Mouse (Mus musculus): ENCODE measurements at regions not wholly inside any gene's neighbourhood (a gene's known extent, or its start where the extent isn't known, plus 50 kb on each side); places are given as distances from the start of the nearest gene placed in this dataset.
A peak's percentile ranks its signal among the peaks of the same experiment; 100 is the strongest.

DNA sequence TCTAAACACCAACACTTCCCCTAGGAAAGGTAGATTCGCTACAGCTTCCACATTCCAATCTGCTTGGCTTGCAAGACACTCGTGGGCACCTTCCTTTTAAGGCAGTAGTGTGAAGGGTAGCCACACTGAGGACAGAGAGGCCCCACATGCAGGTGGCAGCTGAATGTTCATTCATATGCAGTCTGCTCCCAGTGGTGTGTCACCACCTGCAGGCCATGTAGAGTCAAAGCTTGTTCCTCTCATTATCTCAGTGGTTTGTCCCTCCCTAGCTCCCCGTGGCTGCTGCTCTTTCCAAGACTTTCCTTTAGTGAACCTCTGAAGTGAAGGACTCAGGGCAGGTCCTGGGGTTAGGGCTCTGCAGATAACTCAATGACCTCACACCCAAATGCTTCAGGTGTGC, 121.4 kb downstream of the Cyp26b1 start:
- no peak for DNase-seq (ENCODE audit: low spot score)
- Histone ChIP-seq H3K4me2 (ENCODE audit: low read length) (no peak overlapping the region), H3K27ac (no peak overlapping the region), H3K4me3 (replicated peaks; ENCODE audit: low read depth, low read length) (no peak overlapping the region), H3K36me3 (ENCODE audit: insufficient read depth, low read length) (no peaks in the 10 kb centered on the region), H3K27me3 (ENCODE audit: insufficient read depth, low read length) (no peaks in the 10 kb centered on the region), H3K4me1 (replicated peaks; ENCODE audit: insufficient read depth, low read length) (peaks cover 4% of the 10 kb centered on the region; the same call in 1 of the 2 replicates), H3K9ac (ENCODE audit: low read depth, low read length) (no peak overlapping the region), H3K9me3 (replicated peaks; ENCODE audit: low read length) (no peaks in the 10 kb centered on the region)
- no peak for ATAC-seq (replicated peaks; ENCODE audit: low FRiP score, low read depth)
- WGBS, result 39% methylated on average over 3 of the region's 3 CpGs
- TF ChIP-seq CTCF (IDR thresholded peaks at IDR 0.05; ENCODE audit: low read depth), result peak; percentile 40; the same call in 1 of the 2 replicates

DNA sequence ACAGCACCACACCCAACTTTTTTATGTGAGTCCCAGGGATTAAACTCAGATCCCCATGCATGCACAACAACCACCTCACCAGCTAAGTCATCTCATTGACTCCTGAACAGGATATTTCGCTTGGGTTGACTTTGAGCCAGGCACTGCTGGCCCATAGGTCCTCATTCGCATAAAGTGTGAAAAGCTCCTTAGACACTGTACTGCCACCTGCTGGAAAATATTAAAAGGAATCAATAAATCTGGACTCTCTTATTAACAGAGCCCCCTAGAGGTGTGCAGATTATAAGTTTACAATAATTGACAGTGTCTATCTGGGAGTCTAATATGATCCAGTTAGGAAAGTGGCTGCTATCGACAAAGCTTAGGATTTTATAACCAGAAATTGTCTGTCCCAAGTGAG, 126.4 kb downstream of the Cyp26b1 start:
- DNase-seq (ENCODE audit: low spot score), result no peak
- ATAC-seq (replicated peaks; ENCODE audit: low FRiP score, low read depth), result no peak
- H3K36me3 ChIP-seq (ENCODE audit: insufficient read depth, low read length), result no peaks in the 10 kb centered on the region
- H3K4me1 ChIP-seq (replicated peaks; ENCODE audit: insufficient read depth, low read length), result no peaks in the 10 kb centered on the region
- no peak overlapping the region for H3K27ac ChIP-seq
- no peak overlapping the region for H3K4me3 ChIP-seq (replicated peaks; ENCODE audit: low read depth, low read length)
- 86% methylated on average over 3 of the region's 3 CpGs for WGBS
- no peak overlapping the region for H3K9ac ChIP-seq (ENCODE audit: low read depth, low read length)
- no peaks in the 10 kb centered on the region for H3K9me3 ChIP-seq (replicated peaks; ENCODE audit: low read length)
- H3K27me3 ChIP-seq (ENCODE audit: insufficient read depth, low read length), result no peaks in the 10 kb centered on the region
- H3K4me2 ChIP-seq (ENCODE audit: low read length), result no peak overlapping the region
- TF ChIP-seq CTCF (IDR thresholded peaks at IDR 0.05; ENCODE audit: low read depth), result peak; percentile 30; the same call in 1 of the 2 replicates

DNA sequence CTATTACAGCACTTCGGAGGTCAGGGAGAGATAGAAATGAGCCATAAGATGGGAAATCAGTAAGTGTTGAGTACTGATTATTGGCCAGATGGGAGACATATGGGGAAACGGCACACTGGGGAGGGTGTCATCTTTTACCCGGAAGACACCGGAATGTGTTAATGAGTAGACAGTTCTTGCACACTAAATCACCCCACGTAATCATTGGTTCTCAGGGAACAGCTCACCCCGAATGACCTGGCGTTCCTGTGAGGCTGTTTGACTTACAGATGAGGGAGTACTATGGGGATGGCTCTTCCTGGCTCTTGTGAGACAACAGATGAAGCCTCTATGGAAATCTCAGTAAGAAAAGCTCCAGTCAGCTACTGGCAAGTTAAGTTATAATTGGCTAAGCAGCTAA, 127.5 kb downstream of the Cyp26b1 start:
- H3K4me2 ChIP-seq (ENCODE audit: low read length), result no peak overlapping the region
- no peak for TF ChIP-seq CTCF (IDR thresholded peaks at IDR 0.05; ENCODE audit: low read depth)
- H3K36me3 ChIP-seq (ENCODE audit: insufficient read depth, low read length), result no peaks in the 10 kb centered on the region
- H3K27ac ChIP-seq, result no peak overlapping the region
- no peaks in the 10 kb centered on the region for H3K4me1 ChIP-seq (replicated peaks; ENCODE audit: insufficient read depth, low read length)
- H3K27me3 ChIP-seq (ENCODE audit: insufficient read depth, low read length), result no peaks in the 10 kb centered on the region
- H3K9ac ChIP-seq (ENCODE audit: low read depth, low read length), result no peak overlapping the region
- no peak overlapping the region for H3K4me3 ChIP-seq (replicated peaks; ENCODE audit: low read depth, low read length)
- no peaks in the 10 kb centered on the region for H3K9me3 ChIP-seq (replicated peaks; ENCODE audit: low read length)
- 42% methylated on average over 7 of the region's 7 CpGs for WGBS
- DNase-seq (ENCODE audit: low spot score) (no peak), ATAC-seq (replicated peaks; ENCODE audit: low FRiP score, low read depth) (no peak)

DNA sequence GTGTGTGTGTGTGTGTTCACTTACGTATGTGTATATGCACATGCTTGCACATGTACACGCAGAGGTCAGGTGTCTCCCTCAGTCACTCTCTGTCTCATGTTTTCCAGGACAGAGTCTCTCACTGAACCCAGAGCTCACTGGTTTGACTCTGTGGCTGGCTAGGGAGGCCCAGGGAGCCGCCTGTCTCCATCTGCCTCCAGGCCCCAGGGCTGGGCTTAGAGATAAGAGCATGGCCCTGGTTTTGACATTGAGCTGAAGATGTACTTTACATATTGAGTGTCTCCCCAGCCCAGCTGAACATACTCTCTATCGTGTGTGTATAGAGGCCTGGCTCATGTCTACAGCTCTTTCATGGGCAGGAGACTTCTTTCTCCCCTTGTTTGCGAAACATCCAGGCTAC, 128.1 kb downstream of the Cyp26b1 start:
- Histone ChIP-seq H3K4me2 (ENCODE audit: low read length) (no peak overlapping the region), H3K4me1 (replicated peaks; ENCODE audit: insufficient read depth, low read length) (no peaks in the 10 kb centered on the region), H3K9ac (ENCODE audit: low read depth, low read length) (no peak overlapping the region), H3K27me3 (ENCODE audit: insufficient read depth, low read length) (no peaks in the 10 kb centered on the region), H3K4me3 (replicated peaks; ENCODE audit: low read depth, low read length) (no peak overlapping the region), H3K36me3 (ENCODE audit: insufficient read depth, low read length) (no peaks in the 10 kb centered on the region), H3K27ac (no peak overlapping the region), H3K9me3 (replicated peaks; ENCODE audit: low read length) (no peaks in the 10 kb centered on the region)
- no peak for DNase-seq (ENCODE audit: low spot score)
- TF ChIP-seq CTCF (IDR thresholded peaks at IDR 0.05; ENCODE audit: low read depth), result no peak
- 87% methylated on average over 5 of the region's 5 CpGs for WGBS
- no peak for ATAC-seq (replicated peaks; ENCODE audit: low FRiP score, low read depth)

DNA sequence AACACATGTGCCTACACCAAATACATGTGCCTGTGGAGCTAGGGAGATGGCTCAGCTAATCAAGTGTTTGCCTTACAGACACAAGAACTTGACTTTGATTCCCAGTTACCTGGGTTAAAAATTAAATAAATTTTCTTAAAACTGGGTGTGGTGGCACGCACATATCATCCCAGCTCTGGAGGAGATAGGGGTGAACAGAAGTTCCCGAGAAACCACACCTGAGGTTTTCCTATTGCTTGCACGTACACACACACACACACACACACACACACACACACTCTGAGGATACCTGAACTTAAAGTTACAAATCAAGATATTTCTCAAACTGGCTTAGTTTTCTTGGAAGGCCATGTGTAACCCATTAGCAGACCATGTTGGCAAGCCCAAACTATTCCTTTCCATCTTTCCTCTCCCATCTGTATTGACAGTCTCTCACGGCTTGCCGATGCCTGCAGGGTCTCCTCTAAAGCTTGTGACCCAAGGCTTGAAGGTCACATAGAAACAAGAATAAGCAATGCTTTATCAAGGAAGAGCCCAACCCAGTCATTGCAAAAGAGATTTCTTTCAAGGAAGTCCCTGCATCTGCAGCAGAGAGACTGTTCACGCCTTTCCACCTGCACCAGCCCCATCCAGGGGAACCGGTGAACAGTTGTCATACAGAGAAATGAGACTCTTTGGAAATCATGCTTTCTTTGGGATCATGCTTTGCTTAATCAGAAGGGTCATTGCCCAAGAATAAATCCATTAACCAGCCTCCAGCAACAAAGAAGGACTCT, 129.9 kb downstream of the Cyp26b1 start:
- H3K4me1 ChIP-seq (replicated peaks; ENCODE audit: insufficient read depth, low read length), result no peaks in the 10 kb centered on the region
- H3K9ac ChIP-seq (ENCODE audit: low read depth, low read length), result no peak overlapping the region
- no peak overlapping the region for H3K4me3 ChIP-seq (replicated peaks; ENCODE audit: low read depth, low read length)
- whole genome bisulfite sequencing, result 90% methylated on average over 7 of the region's 7 CpGs
- no peaks in the 10 kb centered on the region for H3K27me3 ChIP-seq (ENCODE audit: insufficient read depth, low read length)
- no peaks in the 10 kb centered on the region for H3K36me3 ChIP-seq (ENCODE audit: insufficient read depth, low read length)
- no peaks in the 10 kb centered on the region for H3K9me3 ChIP-seq (replicated peaks; ENCODE audit: low read length)
- DNase-seq (ENCODE audit: low spot score) (no peak), ATAC-seq (replicated peaks; ENCODE audit: low FRiP score, low read depth) (no peak)
- no peak for TF ChIP-seq CTCF (IDR thresholded peaks at IDR 0.05; ENCODE audit: low read depth)
- no peak overlapping the region for H3K27ac ChIP-seq
- H3K4me2 ChIP-seq (ENCODE audit: low read length), result no peak overlapping the region

DNA sequence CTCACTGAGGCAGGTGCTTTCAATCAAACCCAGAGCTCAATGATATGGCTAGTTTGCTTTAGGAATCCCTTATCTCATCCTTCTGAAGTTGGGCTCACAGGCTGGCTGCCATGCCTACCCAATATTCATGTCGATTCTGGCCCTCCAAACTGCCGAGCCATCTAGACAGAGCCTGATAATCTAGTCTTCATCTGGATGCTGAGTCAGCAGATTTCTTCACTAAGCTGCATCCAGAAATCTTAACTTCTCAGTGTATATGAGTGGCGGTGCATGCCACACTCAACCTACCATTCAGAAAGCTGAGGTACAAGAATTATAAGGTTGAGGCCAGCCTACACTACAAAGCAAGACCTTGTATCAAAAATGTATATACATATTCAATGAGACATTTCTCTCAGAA, 136.9 kb downstream of the Cyp26b1 start:
- no peak for ATAC-seq (replicated peaks; ENCODE audit: low FRiP score, low read depth)
- Histone ChIP-seq H3K36me3 (ENCODE audit: insufficient read depth, low read length) (no peaks in the 10 kb centered on the region), H3K27me3 (ENCODE audit: insufficient read depth, low read length) (no peaks in the 10 kb centered on the region), H3K9me3 (replicated peaks; ENCODE audit: low read length) (no peaks in the 10 kb centered on the region), H3K9ac (ENCODE audit: low read depth, low read length) (no peak overlapping the region), H3K4me3 (replicated peaks; ENCODE audit: low read depth, low read length) (no peak overlapping the region), H3K4me1 (replicated peaks; ENCODE audit: insufficient read depth, low read length) (no peaks in the 10 kb centered on the region), H3K4me2 (ENCODE audit: low read length) (no peak overlapping the region), H3K27ac (no peak overlapping the region)
- DNase-seq (ENCODE audit: low spot score), result no peak
- WGBS, result 88% methylated on average over 3 of the region's 3 CpGs
- TF ChIP-seq CTCF (IDR thresholded peaks at IDR 0.05; ENCODE audit: low read depth), result no peak

DNA sequence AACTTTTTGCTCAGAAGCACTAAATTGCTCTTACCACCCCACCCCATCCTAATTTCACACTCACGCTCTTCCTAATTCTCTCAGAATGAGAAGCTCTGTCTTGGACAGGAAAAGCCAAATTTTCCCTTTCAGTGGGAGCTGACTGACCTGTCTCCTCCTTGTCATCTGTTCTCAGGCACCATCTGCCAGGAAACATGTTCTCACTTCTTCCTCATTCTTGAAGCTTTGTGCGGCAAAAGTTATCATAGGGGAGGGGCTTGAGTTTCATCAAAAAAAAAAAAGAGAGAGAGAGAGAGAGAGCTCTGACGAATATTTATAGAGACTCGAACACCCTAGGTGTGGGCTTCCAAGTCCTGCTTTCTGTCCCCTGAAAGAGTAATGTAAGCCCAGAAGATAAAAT, 148.6 kb downstream of the Cyp26b1 start:
- H3K4me2 ChIP-seq (ENCODE audit: low read length), result no peak overlapping the region
- WGBS, result 52% methylated on average over 4 of the region's 4 CpGs
- H3K9ac ChIP-seq (ENCODE audit: low read depth, low read length), result no peak overlapping the region
- no peak for ATAC-seq (replicated peaks; ENCODE audit: low FRiP score, low read depth)
- no peak overlapping the region for H3K27ac ChIP-seq
- no peak for TF ChIP-seq CTCF (IDR thresholded peaks at IDR 0.05; ENCODE audit: low read depth)
- no peak for DNase-seq (ENCODE audit: low spot score)
- no peaks in the 10 kb centered on the region; the same call in 1 of the 2 replicates for H3K27me3 ChIP-seq (ENCODE audit: insufficient read depth, low read length)
- no peaks in the 10 kb centered on the region for H3K9me3 ChIP-seq (replicated peaks; ENCODE audit: low read length)
- no peaks in the 10 kb centered on the region for H3K36me3 ChIP-seq (ENCODE audit: insufficient read depth, low read length)
- no peaks in the 10 kb centered on the region for H3K4me1 ChIP-seq (replicated peaks; ENCODE audit: insufficient read depth, low read length)
- H3K4me3 ChIP-seq (replicated peaks; ENCODE audit: low read depth, low read length), result no peak overlapping the region

All from kidney, postnatal 0 days (tissue).